In genomic region chr9:104331301-104331700, GRCm38 (mm10) we compare ENCODE assay signal across 18 mouse cellular contexts. TPM values are rescaled to one million over a fixed set of nuclear protein-coding genes. Genes with fewer than 3 reads are reported as not detected.
DNase-seq lines count a peak whose midpoint lies in the region; ATAC-seq lines count a peak whose summit lies in the region.
"Had no signal": no experiment of that assay in that cellular context is flagged by ENCODE, and none has a peak within 500 bp of the region (broad histone marks: within the 10 kb centered on the region; RNA-seq: fewer than 3 reads in every experiment).

No protein-coding gene starts in this region.

- H3K27me3 ChIP-seq in midbrain, embryonic 15.5 days (replicated peaks) = no peaks in the 10 kb centered on the region
- H3K27me3 ChIP-seq: CH12.LX; forebrain, embryonic 12.5 days; heart, embryonic 12.5 days; limb, embryonic 15.5 days; stomach, embryonic 15.5 days had no signal

- no peak overlapping the region for H3K4me2 ChIP-seq in midbrain, embryonic 15.5 days
- H3K4me2 ChIP-seq: forebrain, embryonic 12.5 days; heart, embryonic 12.5 days; limb, embryonic 15.5 days; lung, embryonic 14.5 days; stomach, embryonic 15.5 days had no signal

- H3K9me3 ChIP-seq in midbrain, embryonic 15.5 days = no peaks in the 10 kb centered on the region
- H3K9me3 ChIP-seq: forebrain, embryonic 12.5 days; heart, embryonic 12.5 days; limb, embryonic 15.5 days; stomach, embryonic 15.5 days had no signal

- H3K4me3 ChIP-seq in midbrain, embryonic 15.5 days = no peak overlapping the region
- H3K4me3 ChIP-seq: forebrain, embryonic 12.5 days; heart, embryonic 12.5 days; limb, embryonic 15.5 days; stomach, embryonic 15.5 days had no signal

- no peak overlapping the region for H3K27ac ChIP-seq in midbrain, embryonic 15.5 days
- H3K27ac ChIP-seq: forebrain, embryonic 12.5 days; limb, embryonic 15.5 days; stomach, embryonic 15.5 days had no signal

- ATAC-seq in CD4-positive, CD25-positive, alpha-beta regulatory T cell, adult 4 months = peak; percentile 51
- peak; percentile 85 for ATAC-seq in inflammation-experienced regulatory T-cells, adult 6 months
- no peak for ATAC-seq in midbrain, embryonic 15.5 days (replicated peaks)
- ATAC-seq: midbrain, embryonic 16.5 days had no signal

- 88% methylated on average over 5 of the region's 5 CpGs for WGBS in midbrain, embryonic 15.5 days

- H3K9ac ChIP-seq in midbrain, embryonic 15.5 days = no peak overlapping the region
- H3K9ac ChIP-seq: forebrain, embryonic 12.5 days; heart, embryonic 12.5 days; limb, embryonic 15.5 days; lung, embryonic 14.5 days; stomach, embryonic 15.5 days had no signal

- H3K36me3 ChIP-seq in midbrain, embryonic 15.5 days (replicated peaks) = no peaks in the 10 kb centered on the region
- H3K36me3 ChIP-seq: forebrain, embryonic 12.5 days; heart, embryonic 12.5 days; limb, embryonic 15.5 days; stomach, embryonic 15.5 days had no signal

- H3K4me1 ChIP-seq in midbrain, embryonic 15.5 days = no peaks in the 10 kb centered on the region
- H3K4me1 ChIP-seq: forebrain, embryonic 12.5 days; heart, embryonic 12.5 days; limb, embryonic 15.5 days; stomach, embryonic 15.5 days had no signal

- DNase-seq in 416B (ENCODE audit: low read depth) = peak; percentile 69
- DNase-seq in thymus, postnatal 0 days (ENCODE audit: low spot score) = peak; percentile 63
- no peak for DNase-seq in kidney, adult 18-20 months
- no peak for DNase-seq in cerebellum, postnatal 14 days
- DNase-seq: cerebellum, adult 9-10 months; embryo, embryonic 11 days; kidney, adult 9 months; kidney, postnatal 36 days; lung, embryonic 14.5 days had no signal

RNA-seq across cellular contexts. Expression of gene Acpp, which starts 6.2 kb away (rescaled TPM):
- 1 to 10 TPM; 2.1 to 4.6 TPM for polyA plus RNA-seq in CD4-positive, CD25-positive, alpha-beta regulatory T cell, adult 4 months (2017; shearing (Covaris generic))
- 1 to 10 TPM; 2.3 to 6.1 (median 2.3) TPM for polyA plus RNA-seq in inflammation-experienced regulatory T-cells, adult 6 months (2017; shearing (Covaris generic))
- 5.7 and 6.3 TPM in 2 replicates for polyA plus RNA-seq in thymus, postnatal 0 days (2015; fragmentation: Nextera tagmentation; extraction: Ambion mirVana)
- polyA plus RNA-seq in midbrain, embryonic 15.5 days (2015; fragmentation: Nextera tagmentation; extraction: Ambion mirVana) = 0.40 and 0.45 TPM in 2 replicates
- polyA plus RNA-seq: heart, embryonic 12.5 days had no signal

Comparison
In these comparisons a context has a peak if more than half of its experiments do, and no peak if none do; other contexts are left out.
1. DNase-seq: peak in 416B (single experiment) and thymus, postnatal 0 days (single experiment); none in kidney, adult 18-20 months (single experiment) and cerebellum, postnatal 14 days (0 of 2).